Mouse (Mus musculus) left cerebral cortex, postnatal 14 days (tissue): ENCODE measurements at regions not wholly inside any gene's neighbourhood (a gene's known extent, or its start where the extent isn't known, plus 50 kb on each side); places are given as distances from the start of the nearest gene placed in this dataset.
A peak's percentile ranks its signal among the peaks of the same experiment; 100 is the strongest.

ENCODE experiments used
- DNase-seq, 2 experiments: peaks; one replicate each; pipeline ENCODE4 v3.0.0; 2021 to 2022; ENCODE audit warnings: low spot score in 2 of 2, mixed read lengths in 1 of 2
- intact Hi-C: fragments of 180-260 bp; cut with DNase I; formaldehyde crosslinking; loops from one replicate; pipeline ENCODE4 v1.15.1; 2025

DNA sequence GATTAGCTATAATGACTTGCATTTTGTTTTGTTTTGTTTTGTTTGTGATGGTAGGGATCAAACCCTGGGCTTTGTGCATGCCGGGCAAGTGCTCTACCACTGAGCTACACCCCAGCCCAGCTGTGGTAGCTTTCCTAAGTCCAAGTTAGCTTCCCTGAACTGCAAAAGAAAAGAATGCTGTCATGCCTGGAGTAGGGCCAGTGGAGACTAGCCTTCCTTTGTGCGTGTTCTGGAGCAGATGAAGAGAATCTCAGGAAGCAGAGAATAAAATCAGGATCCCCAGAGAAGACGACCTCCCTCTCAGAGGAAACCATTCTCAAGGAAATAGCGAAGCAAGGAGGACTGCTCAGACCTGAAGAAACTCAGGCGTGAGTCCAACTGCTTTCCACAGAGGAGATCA, 123.8 kb downstream of the Polr2m start:
- intact Hi-C loops: loop anchor here (10.0 kb wide), 1 partner anchor 263 kb away; no protein-coding TSS in a partner anchor
- no peak for DNase-seq

DNA sequence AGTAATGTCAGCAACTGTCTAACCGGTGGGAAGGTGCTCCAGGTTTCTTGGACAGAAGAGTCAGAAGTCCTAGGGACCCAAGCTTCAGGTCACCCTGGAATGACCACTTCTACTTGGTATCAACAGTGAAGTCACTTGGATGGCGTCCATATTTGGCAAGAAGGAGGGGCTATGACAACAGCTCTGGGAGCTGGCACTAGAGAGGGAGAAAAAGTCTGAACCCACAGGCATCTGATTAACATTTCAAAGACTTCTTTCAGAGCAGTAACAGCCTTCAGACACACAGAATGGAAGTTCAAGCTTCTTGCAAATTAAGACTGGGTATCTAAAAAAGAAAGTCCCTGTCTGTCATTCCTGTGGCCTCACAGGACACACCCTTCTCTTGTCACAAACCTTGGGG, 124.4 kb downstream of the Polr2m start:
- intact Hi-C loops: loop anchor here (10.0 kb wide), 1 partner anchor 263 kb away; no protein-coding TSS in a partner anchor
- DNase-seq: no peak

GRCm38 (mm10) chr9:71360676-71361075, 125.1 kb downstream of the Polr2m start:
- DNase-seq: no peak
- intact Hi-C loops: loop anchor here (10.0 kb wide), 1 partner anchor 264 kb away; no protein-coding TSS in a partner anchor

DNA sequence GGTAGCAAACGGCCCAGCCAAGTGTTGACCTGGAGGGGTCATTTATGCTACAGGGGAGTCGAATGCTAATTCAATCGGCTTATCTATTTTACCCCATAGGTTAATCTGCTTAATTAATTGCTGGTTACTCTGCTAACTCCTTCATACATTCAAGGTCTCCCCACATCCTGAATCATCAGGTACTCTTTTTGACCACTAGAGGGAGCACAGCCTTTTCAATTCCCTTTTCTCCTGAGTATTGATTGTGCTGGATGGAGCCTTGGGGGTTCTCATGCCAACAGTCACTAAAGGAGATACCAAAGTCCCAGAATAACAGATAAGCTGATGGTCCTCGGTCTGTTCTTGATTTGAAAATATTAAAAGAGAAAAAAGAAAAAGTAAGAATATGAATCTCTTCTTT, 126.8 kb downstream of the Polr2m start:
- peak; percentile 52 to 54 for DNase-seq
- intact Hi-C loops: loop anchor here (10.0 kb wide), 1 partner anchor 86 kb away; no protein-coding TSS in a partner anchor

GRCm38 (mm10) chr9:71355721-71356120, 130.0 kb downstream of the Polr2m start:
- intact Hi-C loops: loop anchor here (10.0 kb wide), 1 partner anchor 89 kb away; no protein-coding TSS in a partner anchor
- DNase-seq: no peak
